Mouse (Mus musculus): ENCODE data around the gene Wrap53.

- no peak for TF ChIP-seq CTCF (IDR thresholded peaks at IDR 0.05; ENCODE audit: low read depth, low read length)
- TF ChIP-seq POLR2A (IDR thresholded peaks at IDR 0.05; ENCODE audit: borderline replicate concordance, low read depth, low read length): no peak
Measured at GRCm38 (mm10) chr11:69594853-69595252, 14.8 kb upstream of the Wrap53 start.
